Mouse (Mus musculus): ENCODE results near the gene Vti1b.
"Not testable (repeated sequence)": the region's sequence is repeated elsewhere in the genome, so short reads cannot be mapped to it uniquely, and the experiment has no call there.

The Vti1b gene

DNA sequence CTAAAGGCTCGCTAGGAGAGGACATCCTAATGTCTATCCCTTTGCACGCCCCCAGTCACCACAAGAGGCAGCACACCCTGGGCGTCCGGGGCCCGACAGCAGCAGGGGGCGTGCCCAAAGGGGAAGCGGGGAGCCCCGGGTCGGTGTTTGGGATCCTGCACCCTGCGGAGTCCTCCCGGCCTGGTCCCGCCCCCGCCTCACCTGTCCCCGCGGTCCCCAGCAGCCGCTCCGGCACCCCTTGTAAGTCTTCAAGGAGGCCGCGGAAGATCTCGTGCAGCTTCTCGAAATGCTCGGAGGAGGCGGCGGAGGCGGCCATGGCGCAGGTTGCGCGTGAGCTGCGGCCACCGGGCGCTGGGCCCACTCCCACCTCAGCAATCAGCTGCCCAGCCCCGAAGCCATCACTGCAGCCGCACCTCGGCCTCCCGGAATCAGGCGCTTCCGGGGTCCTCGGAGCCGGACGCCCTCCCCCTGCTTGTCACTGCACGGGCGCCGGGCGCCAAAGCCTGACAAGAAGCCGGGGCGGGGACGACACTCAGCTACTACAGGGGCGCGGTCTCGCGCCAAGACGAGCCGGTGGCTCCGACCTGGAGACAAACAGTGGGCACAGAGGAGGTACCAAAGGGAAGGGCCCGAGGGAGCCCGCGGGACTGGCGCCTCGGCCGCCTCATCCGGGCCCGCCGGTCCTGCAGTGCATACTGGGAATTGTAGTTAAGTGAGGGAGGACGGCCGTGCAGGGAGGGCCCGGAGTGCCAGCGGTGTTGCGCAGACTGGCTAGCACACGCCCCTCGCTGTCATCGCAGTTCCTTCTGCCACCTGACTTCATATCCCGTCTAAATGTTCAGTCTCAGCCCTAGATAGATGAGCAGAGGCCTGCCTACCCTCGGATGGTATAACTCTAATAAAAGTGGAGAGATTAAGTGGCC, at the start of gene Vti1b:
TSS of gene Vti1b (minus strand) at position 649 of the 923 bp plus-strand sequence.
- peak; percentile 93 to 94 for DNase-seq

DNA sequence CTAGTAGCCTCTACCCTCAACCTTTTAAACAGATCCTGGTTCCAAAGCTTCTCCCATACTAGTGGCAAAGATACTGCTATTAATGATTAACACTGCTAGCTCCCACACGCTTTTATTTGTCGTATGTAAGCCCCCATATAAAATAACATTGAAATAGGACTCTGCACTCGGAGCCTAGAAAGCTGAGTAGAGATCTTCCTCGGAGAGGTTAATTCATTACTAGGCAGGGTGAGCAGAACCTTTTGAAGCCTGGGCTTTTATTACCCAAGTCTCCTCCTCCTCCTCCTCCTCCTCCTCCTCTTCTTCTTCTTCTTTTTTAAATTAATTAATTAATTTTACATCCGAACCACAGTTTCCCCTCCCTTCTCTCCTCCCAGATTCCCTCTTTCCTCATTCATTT, 45.0 kb upstream of the Vti1b start:
- no peak for DNase-seq

DNA sequence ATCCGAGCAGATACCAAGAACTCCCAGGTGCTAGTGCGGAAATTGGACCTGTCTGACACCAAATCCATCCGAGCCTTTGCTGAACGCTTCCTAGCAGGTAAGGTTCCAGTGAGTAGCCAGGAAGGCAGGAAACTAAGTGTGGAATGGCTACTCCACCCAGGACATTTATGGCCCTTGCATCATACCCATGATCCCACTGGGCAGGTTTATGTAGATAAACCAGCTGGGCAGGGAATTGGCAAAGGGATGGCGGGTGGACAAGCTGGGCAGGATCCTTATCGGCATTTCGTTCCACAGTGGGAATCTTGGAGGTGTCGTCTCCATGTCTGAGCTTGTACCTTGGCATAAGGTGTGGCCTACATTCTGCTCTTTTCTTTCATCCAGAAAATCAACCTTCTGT, 39.0 kb upstream of the Vti1b start:
- DNase-seq: no peak

DNA sequence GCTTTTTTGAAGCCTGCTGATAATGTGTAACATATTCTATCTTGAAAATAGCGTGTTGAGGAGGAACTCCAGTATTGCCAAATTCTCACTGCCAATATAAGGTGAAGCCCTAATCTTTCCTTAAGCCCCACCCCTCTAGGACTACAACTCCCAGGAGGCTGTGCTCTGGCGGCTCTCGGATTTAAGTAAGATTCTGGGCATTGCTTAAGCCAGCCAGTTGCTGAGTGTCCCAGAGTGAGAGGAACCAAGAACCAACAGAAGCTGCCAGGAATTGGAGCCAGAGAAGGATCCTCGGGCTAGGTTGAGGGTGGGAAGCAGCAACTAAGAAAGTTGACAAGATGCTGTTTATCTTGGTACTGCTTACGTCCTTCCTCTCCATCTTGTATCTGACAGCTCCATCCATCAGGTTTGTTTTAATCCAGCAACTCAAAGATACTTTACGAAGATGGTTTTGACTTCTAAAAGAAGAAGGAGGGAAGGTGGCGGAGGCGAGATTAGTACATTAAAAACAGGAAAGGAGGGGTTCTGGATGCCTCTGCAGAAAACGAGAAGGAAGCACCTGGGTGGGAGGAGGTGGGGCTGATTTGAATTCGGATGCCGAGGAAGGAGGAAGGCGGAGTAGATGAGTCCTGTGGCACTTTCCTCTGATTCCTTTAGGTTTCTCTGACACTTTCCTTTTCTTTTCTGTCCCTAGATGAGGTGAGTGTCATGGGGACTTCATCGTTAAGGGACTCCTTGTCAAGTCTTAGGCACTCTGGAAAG, 36.4 kb upstream of the Vti1b start, which contains the start of gene Rdh12:
TSS of gene Rdh12 (plus strand) at position 212 of the 762 bp plus-strand sequence.
- DNase-seq: peak; percentile 26 to 37

DNA sequence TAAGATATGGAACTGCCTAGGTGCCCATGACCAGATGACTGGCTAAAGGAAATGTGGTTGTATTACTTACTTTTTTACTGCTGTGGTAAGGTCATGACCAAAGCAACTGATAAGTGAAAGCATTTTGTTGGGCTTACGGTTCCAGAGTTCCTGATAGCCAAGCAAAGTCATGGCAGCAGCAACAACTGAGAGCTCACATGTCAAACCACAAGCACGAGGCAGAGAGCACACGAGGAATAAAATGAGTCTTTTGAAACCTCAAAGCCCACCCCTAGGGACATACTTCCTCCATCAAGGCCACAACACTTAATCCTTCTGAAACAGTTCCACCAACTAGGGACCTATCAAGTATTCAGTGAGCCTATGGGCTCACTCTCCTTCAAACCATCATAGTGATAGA, 29.4 kb upstream of the Vti1b start:
- no peak for DNase-seq

DNA sequence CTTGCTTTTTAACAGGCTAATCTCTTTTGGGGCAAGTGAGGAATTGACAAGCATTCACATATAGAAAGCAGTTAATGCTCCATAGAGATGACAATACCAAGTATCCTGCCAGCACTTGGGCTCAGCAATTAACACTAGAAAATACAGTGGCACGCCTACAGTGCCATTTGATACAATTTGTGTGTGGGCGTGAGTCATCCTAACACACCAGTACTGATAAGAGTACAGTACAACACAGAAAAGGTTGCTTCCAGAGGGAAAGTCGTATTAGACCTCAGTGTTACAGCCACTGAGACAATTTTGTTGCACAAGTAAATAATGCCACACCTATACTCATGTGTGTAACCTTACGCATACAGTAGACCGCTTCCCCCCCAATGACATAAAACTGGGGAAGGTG, 24.6 kb upstream of the Vti1b start:
- no peak for DNase-seq

DNA sequence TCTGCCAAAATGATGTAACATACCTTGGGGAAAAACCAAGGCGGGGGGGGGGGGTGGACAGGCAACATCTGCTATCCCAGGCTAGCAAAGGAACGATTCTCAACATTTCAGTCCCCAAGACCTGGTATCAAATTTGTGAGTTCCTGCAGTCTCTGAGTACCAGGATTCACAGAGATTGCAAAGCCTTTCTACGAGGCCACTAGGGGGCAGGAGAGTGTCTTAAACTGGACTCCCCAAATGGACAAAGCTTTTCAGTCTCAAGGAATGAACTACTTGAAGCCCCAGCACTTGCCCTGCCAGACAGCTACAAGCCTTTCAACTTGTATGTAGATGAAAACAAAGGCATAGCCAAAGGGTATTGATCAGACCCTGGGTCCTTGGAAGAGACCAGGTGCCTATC, 21.0 kb upstream of the Vti1b start:
- peak; percentile 31 to 76 for DNase-seq

DNA sequence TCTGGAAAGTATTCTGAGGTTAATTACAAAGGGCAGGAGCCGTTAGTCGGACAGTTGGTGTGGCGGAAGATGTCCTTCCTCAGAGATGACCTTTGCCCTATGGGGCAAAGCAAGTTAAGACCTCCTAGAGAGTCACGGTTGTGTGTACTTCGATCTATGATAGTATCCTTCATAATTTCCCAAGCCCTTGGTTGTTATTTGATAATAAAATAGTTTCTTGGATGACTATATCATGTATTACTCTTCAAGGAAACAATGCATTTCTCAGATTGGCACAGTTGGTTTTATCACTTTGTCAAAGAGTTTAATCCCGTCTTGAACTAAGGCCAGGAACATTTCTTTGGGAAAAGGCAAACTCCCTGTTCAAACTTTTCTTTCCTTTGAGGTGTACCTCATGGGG, 19.7 kb upstream of the Vti1b start, which contains the start of gene Rdh11:
TSS of gene Rdh11 (minus strand) at position 101 of the 400 bp plus-strand sequence.
- no peak for DNase-seq

DNA sequence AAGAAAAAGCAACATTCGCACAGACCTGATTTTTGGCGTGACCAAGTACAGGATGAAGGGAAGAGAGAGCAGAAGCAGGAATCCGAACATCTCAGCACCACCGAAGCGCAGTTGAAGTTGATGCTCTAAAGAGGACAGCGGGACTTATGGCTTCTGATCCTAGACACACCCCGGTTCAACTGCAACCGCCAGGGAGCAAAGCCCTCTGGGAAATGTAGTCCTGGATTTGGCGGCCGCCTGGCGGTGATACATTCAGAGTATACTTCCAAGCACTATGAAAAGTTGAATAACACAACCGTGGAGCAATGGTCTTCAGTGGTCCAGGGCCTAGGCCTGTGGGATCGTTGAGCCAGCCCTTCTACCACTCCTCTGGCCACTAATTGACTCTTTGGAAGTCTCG, 19.2 kb upstream of the Vti1b start:
- peak; percentile 79 to 85 for DNase-seq

DNA sequence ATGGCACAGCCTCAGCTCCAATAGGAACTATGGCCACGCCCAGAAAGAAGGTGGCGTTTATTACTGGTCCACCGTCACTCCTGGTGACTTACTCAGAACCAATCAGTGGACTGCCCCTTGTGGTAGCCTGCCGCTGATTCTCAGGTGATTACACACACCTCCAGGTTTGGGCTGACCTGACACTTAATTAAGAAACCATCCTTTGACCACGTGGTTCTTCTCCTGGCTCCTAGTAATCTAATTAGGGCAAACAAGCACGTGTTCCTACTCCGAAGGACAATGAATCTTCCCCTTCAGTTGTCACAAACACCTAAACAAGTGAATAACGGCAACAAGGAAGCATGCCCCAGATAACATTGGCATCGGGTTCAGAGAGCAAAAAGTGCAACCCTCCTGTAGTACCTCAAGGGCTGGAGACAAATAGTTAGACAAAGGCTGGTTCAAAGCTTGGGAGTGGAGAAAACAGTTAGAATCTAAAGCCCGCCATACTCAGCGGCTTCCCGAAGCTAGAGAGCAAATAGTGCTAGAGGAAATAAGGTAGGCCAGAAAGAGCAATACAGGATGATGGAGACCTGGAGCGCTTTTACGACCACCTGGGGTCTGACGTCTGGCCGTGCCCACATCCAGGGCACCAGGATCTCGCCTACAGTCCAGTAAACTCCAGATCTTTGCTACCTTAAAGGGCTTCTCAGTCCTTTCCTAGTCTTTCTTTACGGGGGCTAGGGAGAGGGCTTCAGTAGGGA, 18.6 kb upstream of the Vti1b start:
- peak; percentile 54 to 69 for DNase-seq

DNA sequence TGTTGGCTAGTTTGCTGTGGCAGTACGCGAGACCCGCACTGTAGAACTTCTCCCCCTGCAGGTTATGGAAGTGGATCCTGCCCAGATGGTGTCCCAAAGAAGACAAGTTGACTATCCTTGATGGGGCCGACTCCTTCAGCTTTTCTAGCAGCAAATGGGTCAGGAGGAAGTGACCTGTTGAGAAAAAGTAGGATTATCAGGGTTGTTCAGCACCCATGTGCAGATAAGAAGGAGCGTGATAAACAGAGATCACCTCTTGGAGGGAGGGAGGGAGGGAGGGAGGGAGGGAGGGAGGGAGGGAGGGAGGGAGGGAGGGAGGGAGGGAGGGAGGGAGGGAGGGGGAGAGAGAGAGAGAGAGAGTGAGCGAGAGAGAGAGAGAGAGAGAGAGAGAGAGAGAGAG, 12.7 kb upstream of the Vti1b start:
- DNase-seq: not testable (repeated sequence)

DNA sequence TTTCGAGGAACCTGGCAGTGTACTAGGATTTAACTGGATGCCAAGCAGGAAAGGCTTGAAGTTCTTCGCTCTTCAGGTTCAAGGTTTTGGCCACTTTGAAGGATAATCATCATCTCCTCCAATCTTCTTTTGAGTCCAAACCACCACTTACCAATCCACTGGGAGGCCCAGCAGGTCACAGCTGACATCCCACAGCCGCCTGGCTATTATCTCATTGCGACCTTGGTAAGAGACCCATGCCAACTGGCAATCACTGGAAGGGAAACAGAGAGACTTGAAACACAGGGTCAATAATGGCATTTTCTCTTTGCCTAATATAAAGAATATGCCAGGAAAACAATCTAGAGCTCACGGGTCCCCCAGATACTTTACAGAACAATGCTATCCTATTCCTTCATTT, 3.5 kb upstream of the Vti1b start:
- DNase-seq: no peak

DNA sequence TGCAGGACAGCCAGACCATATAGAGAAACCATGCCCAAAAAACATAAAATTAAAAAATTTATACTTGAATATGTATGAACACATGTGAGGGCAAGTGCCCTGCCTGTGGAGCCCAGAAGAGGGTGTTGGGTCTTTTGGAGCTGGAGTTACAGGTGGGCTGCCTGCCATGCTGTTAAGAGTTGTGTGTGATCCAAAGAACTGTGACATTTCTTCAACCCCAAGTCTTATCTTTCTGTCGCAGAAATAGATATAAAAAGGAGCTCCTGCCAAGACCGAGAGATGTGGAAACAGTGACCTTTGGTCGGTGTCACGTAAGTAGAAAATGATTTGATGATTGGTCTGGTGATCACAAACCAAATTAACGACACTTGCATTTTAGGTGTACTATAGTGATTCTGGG, 1.3 kb upstream of the Vti1b start:
- no peak for DNase-seq

DNA sequence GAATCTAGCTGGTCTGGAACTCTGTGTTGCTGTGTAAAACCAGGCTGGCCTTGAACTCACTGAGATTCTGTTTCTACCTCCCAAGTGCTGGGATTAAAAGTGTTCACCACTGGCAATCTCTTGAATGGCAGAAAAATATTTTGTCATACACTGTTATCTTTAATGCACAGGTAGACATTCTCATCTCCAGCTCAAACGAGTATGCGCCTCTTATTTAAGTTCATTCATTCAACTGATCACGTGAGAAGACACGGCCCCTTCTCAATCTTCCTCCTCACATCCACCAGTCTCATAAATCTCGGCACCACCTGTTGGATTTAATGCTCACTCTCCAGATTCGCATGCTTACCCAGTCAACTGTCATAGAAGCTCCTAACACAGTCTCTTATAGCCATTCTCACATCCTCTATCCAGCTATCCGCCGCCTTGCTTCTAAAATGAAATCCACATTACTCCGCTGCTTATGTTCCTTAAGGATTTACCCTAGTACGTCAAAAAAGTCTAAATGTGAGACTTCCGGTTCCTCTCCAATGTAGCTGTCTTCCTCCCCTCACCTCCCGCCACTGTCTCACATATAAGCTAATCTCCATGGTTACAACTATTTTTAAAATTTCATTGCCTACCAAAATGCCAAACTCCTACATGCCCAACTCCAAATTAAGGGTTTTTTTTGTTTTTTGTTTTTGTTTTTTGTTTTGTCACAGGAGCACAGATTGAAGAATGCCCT, 1.0 kb downstream of the Vti1b start:
- no peak for DNase-seq

DNA sequence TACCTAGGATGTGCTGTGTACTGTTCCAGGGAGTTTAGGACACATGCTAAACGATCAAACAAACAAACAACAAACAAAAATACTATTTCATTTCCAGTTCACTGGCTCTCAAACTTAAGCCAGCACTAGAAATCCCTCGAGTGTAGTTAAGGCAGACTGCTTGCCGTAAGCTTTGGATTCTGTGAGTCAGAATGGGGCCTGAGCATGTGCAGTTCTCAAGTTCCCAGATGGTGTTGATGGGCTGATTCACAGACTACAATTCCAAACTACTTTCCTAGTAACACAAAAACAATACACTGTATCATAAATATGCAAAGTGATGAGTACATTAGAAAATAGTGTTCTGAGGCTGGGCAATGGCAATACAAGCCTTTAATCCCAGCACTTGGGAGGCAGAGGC, 2.0 kb downstream of the Vti1b start:
- DNase-seq: no peak

DNA sequence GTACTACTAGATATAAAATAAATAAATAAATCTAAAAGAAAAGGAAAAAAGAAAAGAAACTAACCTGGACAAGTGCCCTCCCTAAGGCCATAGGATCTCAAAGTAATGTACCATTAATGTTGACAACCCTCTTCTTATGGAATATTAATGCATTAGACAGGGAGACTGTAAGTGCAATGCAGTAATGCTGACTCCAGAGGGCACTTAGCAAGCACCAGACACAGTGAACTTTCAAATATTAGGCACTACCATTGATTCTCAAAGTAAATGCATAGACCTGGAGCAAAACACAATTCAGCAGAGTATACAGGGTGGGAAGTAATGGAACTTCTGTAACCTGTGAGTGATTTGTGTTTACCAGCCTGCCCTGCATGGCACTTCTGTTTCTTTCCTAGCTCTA, 3.3 kb downstream of the Vti1b start:
- no peak for DNase-seq

DNA sequence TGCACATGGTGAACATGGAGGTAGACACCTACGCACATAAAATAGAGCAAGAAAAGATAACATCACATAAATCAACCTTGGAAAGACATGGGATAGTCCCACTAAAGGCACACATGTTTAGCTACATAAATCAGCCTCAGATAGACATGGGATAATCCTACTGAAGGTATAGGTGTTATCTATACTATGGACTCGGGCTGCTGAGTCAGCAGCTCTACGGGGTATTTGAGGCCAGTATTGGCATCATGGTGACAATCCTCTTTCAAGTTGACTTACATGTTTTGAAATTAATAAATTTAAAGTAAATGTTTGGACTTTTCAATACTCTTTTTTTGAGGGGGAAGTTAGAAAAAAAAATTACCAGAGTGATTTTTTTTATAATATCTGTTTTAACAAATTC, 9.6 kb downstream of the Vti1b start:
- DNase-seq: no peak

DNA sequence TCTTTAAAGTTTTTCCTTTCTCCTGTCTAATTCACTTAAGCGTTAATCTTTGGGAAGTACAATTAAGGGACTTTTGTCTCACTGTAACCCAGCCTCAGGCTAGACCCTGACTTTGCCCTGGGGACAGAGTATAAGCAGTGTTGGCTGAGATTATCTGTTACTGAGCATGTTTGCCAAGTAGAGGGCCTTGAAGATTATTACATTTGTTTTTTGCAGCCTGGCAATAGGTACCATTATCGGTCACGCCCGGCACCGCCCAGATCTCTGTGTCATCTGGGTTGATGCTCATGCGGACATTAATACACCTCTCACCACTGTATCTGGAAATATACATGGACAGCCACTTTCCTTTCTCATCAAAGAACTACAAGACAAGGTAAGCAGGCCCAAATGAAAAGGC, 22.8 kb downstream of the Vti1b start:
- no peak for DNase-seq

DNA sequence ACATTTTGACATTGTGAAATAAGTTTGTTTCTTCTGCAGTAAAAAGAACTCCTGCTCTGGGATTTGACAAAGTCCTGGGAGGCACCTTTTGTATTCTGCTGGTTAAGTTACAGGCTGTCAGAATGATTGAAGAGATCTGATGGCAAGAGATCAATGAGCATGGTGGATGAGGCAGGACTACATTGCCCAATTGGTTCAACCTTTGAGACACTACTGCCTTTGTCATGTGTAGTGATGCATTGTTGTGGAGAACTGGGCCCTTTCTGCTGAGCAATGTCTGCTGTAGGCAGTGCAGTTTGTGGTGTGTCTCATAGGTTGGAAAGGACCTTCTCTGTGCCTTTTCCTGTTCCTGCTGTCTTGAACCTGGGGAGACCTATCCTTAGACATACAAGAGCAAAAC, 31.1 kb downstream of the Vti1b start:
- no peak for DNase-seq

DNA sequence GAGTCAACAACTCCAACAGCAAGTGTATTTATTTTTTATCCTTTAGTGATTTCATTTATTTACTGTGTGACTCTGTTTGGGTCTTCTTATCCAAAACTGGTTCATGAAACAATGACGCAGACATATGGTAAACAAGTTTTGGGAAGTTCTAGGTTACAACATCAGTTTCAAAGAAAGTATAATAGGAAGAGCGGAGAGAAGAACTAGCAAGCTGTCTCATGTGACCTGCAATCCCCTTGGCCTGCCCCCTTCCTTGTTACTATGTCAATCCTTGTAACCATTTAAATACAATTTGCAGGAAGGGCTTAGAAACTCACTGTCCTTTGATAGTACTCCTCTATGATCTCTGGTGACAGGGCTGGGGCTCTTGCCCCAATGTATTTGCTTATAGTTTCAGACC, 31.7 kb downstream of the Vti1b start:
- DNase-seq: no peak

DNA sequence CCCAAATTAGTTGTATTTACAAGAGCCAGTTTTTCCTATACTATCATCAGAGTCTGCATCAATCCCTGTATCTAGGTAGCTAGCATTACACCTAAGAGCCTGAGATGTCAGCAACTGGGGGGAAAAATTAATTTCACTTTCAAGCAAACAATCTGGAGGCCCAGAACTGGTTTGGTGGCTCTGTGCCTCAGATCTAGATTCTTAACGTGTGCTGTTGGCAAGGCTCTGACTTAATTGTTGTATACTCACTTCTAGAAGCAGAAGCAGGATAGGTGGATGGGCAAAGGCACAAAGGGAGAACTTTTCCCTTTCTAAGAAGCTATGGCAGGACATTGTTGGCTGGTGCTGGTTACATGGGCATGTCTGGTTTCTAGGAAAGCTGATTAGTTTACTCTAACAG, 33.0 kb downstream of the Vti1b start:
- DNase-seq: no peak

DNA sequence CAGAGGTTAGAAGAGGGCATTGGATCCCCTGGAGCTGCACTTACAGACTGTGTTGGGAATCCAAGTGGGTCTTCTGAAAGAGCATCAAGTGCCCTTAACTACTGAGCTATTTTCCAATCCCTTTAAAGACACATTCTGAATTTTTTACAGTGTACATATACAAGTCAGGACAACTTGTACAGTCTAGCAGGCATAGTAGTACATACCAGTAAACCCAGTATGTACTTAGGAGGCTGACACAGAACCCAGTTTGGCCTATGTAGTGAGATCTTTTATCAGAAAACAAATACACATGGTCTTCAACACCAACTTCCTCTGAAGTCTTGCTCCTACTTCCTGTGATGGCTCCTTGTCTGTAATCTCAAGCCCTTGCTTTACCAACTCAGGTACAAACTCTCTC, 33.5 kb downstream of the Vti1b start:
- no peak for DNase-seq

DNA sequence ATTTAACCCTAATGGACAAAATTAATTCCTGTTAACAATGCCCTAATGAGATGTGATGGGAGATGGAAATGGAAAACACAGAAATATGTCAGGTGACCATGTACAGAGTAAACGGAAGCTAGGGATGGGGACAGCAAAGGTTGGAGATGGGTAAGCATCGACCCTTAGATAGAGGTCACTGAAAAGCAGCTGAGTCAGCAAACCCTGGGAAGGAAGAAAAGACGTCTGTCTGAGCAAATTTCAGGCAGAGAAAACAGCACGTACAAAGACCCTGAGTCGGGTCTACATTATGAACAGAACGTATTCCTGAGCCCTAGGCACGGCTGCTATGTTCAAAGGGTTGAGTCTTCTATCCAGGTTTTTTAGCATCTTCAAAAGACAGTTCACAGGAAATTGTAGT, 35.5 kb downstream of the Vti1b start:
- DNase-seq: no peak

Measured in lung, postnatal 4 days (tissue).